9 mouse cellular contexts compared by ENCODE assay signal in the genomic region with DNA sequence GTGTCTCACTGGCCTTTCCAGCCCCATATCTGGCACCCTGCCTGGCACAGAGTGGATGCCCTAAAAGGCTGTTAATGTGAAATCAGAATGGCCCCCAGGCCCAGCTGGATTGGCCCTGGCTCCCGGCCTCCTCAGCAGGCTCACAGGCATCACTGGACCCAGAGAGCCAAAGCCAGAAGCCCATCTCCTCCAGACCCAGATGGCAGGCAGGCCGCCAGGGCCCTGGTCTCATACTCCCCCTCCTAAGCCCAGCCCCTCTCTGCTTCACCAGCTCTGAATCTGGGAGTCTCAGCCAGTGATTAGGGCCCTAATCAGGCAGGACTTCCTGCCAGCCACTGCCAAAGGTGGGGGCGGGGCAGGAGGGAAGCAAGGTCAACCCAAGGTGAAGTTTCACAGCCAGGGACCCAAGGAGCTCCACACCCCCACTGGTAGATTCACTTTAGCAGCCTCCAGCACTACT.
DNase-seq lines count a peak whose midpoint lies in the region; ATAC-seq and TF ChIP-seq lines count a peak whose summit lies in the region.
"Had no signal": no experiment of that assay in that cellular context is flagged by ENCODE, and none has a peak within 500 bp of the region (broad histone marks: within the 10 kb centered on the region; RNA-seq: fewer than 3 reads in every experiment).

No protein-coding gene starts in this region.

- DNase-seq in urinary bladder, postnatal 14 days (ENCODE audit: low spot score) = peak; percentile 65
- no peak for DNase-seq in urinary bladder, postnatal 10 days (ENCODE audit: low spot score)
- peak; percentile 75 for DNase-seq in gastrocnemius, postnatal 25 days
- peak; percentile 56 for DNase-seq in liver, postnatal 0 days
- peak; percentile 59 for DNase-seq in retina, embryonic 14.5 days (ENCODE audit: low spot score)
- no peak for DNase-seq in cerebellum, adult 9-10 months
- no peak for DNase-seq in spleen, postnatal 14 days (ENCODE audit: low spot score in 2 of 2)

- H3K4me3 ChIP-seq in intestine, embryonic 16.5 days (ENCODE audit: low read length) = no peak overlapping the region
- no peak overlapping the region for H3K4me3 ChIP-seq in liver, postnatal 0 days (ENCODE audit: low read depth, low read length)
- H3K4me3 ChIP-seq: liver, embryonic 15.5 days had no signal

- peaks cover 66% of the 10 kb centered on the region for H3K4me1 ChIP-seq in intestine, embryonic 16.5 days (ENCODE audit: control insufficient read depth, insufficient read depth, low read length)
- H3K4me1 ChIP-seq in liver, postnatal 0 days (ENCODE audit: insufficient read depth) = peaks cover 7% of the 10 kb centered on the region

- H3K36me3 ChIP-seq in intestine, embryonic 16.5 days (ENCODE audit: control insufficient read depth, insufficient read depth, low read length) = no peaks in the 10 kb centered on the region
- H3K36me3 ChIP-seq in liver, postnatal 0 days (replicated peaks; ENCODE audit: insufficient read depth, low read length) = no peaks in the 10 kb centered on the region
- H3K36me3 ChIP-seq: liver, embryonic 15.5 days had no signal

- peak overlapping the region; percentile 79 for H3K27ac ChIP-seq in intestine, embryonic 16.5 days (ENCODE audit: low read length)
- H3K27ac ChIP-seq in liver, postnatal 0 days (ENCODE audit: low read depth) = peak overlapping the region; percentile 7
- H3K27ac ChIP-seq: liver, embryonic 15.5 days had no signal

- peak overlapping the region; percentile 38 for H3K9ac ChIP-seq in intestine, embryonic 16.5 days (ENCODE audit: low read depth, low read length)
- H3K9ac ChIP-seq in liver, postnatal 0 days (replicated peaks) = no peak overlapping the region
- H3K9ac ChIP-seq: liver, embryonic 15.5 days had no signal

- peak; percentile 54; the same call in 1 of the 2 replicates for TF ChIP-seq EP300 in liver, postnatal 0 days (IDR thresholded peaks at IDR 0.05; ENCODE audit: low read depth)

- ATAC-seq in intestine, embryonic 16.5 days = peak; percentile 62
- ATAC-seq in liver, postnatal 0 days = peak; percentile 62

- no peak for TF ChIP-seq CTCF in liver, postnatal 0 days (IDR thresholded peaks at IDR 0.05; ENCODE audit: low read depth)

- no peaks in the 10 kb centered on the region for H3K27me3 ChIP-seq in intestine, embryonic 16.5 days (replicated peaks; ENCODE audit: control insufficient read depth, insufficient read depth, low read length)
- H3K27me3 ChIP-seq in liver, postnatal 0 days (ENCODE audit: insufficient read depth, low read length) = 0 out of 2 replicates have a peak, but pooled peaks cover under 1% of the 10 kb centered on the region

- H3K9me3 ChIP-seq in intestine, embryonic 16.5 days (ENCODE audit: control insufficient read depth, low read length) = no peaks in the 10 kb centered on the region
- H3K9me3 ChIP-seq in liver, postnatal 0 days (ENCODE audit: low read length) = no peaks in the 10 kb centered on the region
- H3K9me3 ChIP-seq: liver, embryonic 15.5 days had no signal

- H3K4me2 ChIP-seq in intestine, embryonic 16.5 days (ENCODE audit: low read depth, low read length) = no peak overlapping the region
- H3K4me2 ChIP-seq in liver, postnatal 0 days (ENCODE audit: low read depth, low read length) = no peak overlapping the region
- H3K4me2 ChIP-seq: liver, embryonic 15.5 days had no signal

- 33% methylated on average over 3 of the region's 3 CpGs for WGBS in intestine, embryonic 16.5 days
- 39% methylated on average over 3 of the region's 3 CpGs for WGBS in liver, postnatal 0 days (ENCODE audit: insufficient replicate concordance)

Comparison
In these comparisons a context has a peak if more than half of its experiments do, and no peak if none do; other contexts are left out.
1. DNase-seq: peak in urinary bladder, postnatal 14 days (single experiment), gastrocnemius, postnatal 25 days (single experiment), liver, postnatal 0 days (single experiment) and retina, embryonic 14.5 days (single experiment); none in urinary bladder, postnatal 10 days (single experiment), cerebellum, adult 9-10 months (single experiment) and spleen, postnatal 14 days (0 of 2).